In genomic region chr14:74884024-74884680, GRCm38 (mm10) we compare ENCODE assay signal across 8 mouse cellular contexts.
DNase-seq lines count a peak whose midpoint lies in the region; ATAC-seq and TF ChIP-seq lines count a peak whose summit lies in the region.

No protein-coding gene starts in this region.

- H3K36me3 ChIP-seq in forebrain, embryonic 13.5 days (ENCODE audit: poor library complexity, severe bottlenecking): no peaks in the 10 kb centered on the region
- no peaks in the 10 kb centered on the region for H3K36me3 ChIP-seq in heart, embryonic 16.5 days (ENCODE audit: control insufficient read depth, insufficient read depth)

- no peak for TF ChIP-seq POLR2A in brain, embryonic 14.5 days (IDR thresholded peaks at IDR 0.05; ENCODE audit: borderline replicate concordance, extremely low read depth, insufficient read depth, insufficient read length, poor library complexity, severe bottlenecking)

- H3K27me3 ChIP-seq in forebrain, embryonic 13.5 days: peaks cover 13% of the 10 kb centered on the region
- H3K27me3 ChIP-seq in heart, embryonic 16.5 days (ENCODE audit: control insufficient read depth, insufficient read depth, low read length): no peaks in the 10 kb centered on the region

- H3K4me1 ChIP-seq in forebrain, embryonic 13.5 days: peaks cover 37% of the 10 kb centered on the region
- H3K4me1 ChIP-seq in heart, embryonic 16.5 days (ENCODE audit: control insufficient read depth, insufficient read depth, low read length): peaks cover 35% of the 10 kb centered on the region

- H3K27ac ChIP-seq in forebrain, embryonic 13.5 days: peak overlapping the region; percentile 68
- H3K27ac ChIP-seq in heart, embryonic 16.5 days (ENCODE audit: low read length): peak overlapping the region; percentile 8

- H3K4me3 ChIP-seq in forebrain, embryonic 13.5 days: no peak overlapping the region
- H3K4me3 ChIP-seq in heart, embryonic 16.5 days (ENCODE audit: low read length): no peak overlapping the region

- TF ChIP-seq CTCF in brain, embryonic 14.5 days (IDR thresholded peaks at IDR 0.05; ENCODE audit: borderline replicate concordance, extremely low read depth, insufficient read depth, insufficient read length): no peak

- H3K4me2 ChIP-seq in forebrain, embryonic 13.5 days: peak overlapping the region; percentile 20
- peak overlapping the region; percentile 11; the same call in 1 of the 2 replicates for H3K4me2 ChIP-seq in heart, embryonic 16.5 days (ENCODE audit: low read depth, low read length)

- 13% methylated on average over 13 of the region's 13 CpGs for WGBS in forebrain, embryonic 13.5 days
- 15% methylated on average over 13 of the region's 13 CpGs for WGBS in heart, embryonic 16.5 days

- DNase-seq in 3134 (ENCODE audit: extremely low read depth, insufficient read length, low spot score): peak; percentile 36
- DNase-seq in brain, embryonic 14.5 days (ENCODE audit: low read depth): peak; percentile 97
- DNase-seq in kidney, postnatal 10 days: peak; percentile 86
- DNase-seq in lung, postnatal 10 days: peak; percentile 73
- peak; percentile 57 for DNase-seq in right cerebral cortex, postnatal 14 days

- ATAC-seq in forebrain, embryonic 13.5 days: peak; percentile 93
- ATAC-seq in heart, embryonic 16.5 days (replicated peaks; ENCODE audit: extremely low read depth, insufficient read depth, low FRiP score): peak; percentile 68
- ATAC-seq in megakaryocyte-erythroid progenitor cell, adult 5-6 weeks (replicated peaks; ENCODE audit: low FRiP score, low TSS enrichment, poor library complexity, severe bottlenecking): no peak

- H3K9me3 ChIP-seq in forebrain, embryonic 13.5 days (replicated peaks): no peaks in the 10 kb centered on the region
- H3K9me3 ChIP-seq in heart, embryonic 16.5 days (replicated peaks; ENCODE audit: control insufficient read depth, low read length): no peaks in the 10 kb centered on the region

- no peak overlapping the region for H3K9ac ChIP-seq in forebrain, embryonic 13.5 days
- no peak overlapping the region for H3K9ac ChIP-seq in heart, embryonic 16.5 days (ENCODE audit: low read length)

Comparison
In these comparisons a context has a peak if more than half of its experiments do, and no peak if none do; other contexts are left out.
1. DNase-seq: peak in every context shown above with its lines; median percentile 97 in brain, embryonic 14.5 days; 86 in kidney, postnatal 10 days; 73 in lung, postnatal 10 days; 57 in right cerebral cortex, postnatal 14 days; 36 in 3134.